In genomic region chr2:3915141-3915540, GRCm38 (mm10) we compare ENCODE assay signal across 23 mouse cellular contexts.
"Had no signal": no experiment of that assay in that cellular context is flagged by ENCODE, and none has a peak within 500 bp of the region (broad histone marks: within the 10 kb centered on the region; RNA-seq: fewer than 3 reads in every experiment).

No protein-coding gene starts in this region.

- H3K9me3 ChIP-seq: kidney, embryonic 15.5 days; limb, embryonic 12.5 days; limb, embryonic 15.5 days; megakaryocyte, embryonic 14.5 days; neural tube, embryonic 13.5 days had no signal

- H3K36me3 ChIP-seq: kidney, embryonic 15.5 days; limb, embryonic 12.5 days; limb, embryonic 15.5 days; neural tube, embryonic 13.5 days had no signal

- H3K4me2 ChIP-seq: kidney, embryonic 15.5 days; limb, embryonic 12.5 days; limb, embryonic 15.5 days; liver, embryonic 11.5 days; lung, embryonic 14.5 days; midbrain, embryonic 11.5 days; neural tube, embryonic 13.5 days had no signal

- H3K4me1 ChIP-seq: kidney, embryonic 15.5 days; limb, embryonic 12.5 days; limb, embryonic 15.5 days; megakaryocyte, embryonic 14.5 days had no signal

- H3K27ac ChIP-seq: kidney, embryonic 15.5 days; limb, embryonic 12.5 days; limb, embryonic 15.5 days; liver, embryonic 14.5 days; neural tube, embryonic 13.5 days had no signal

- H3K27me3 ChIP-seq: kidney, embryonic 15.5 days; limb, embryonic 12.5 days; limb, embryonic 15.5 days; neural tube, embryonic 13.5 days had no signal

- H3K9ac ChIP-seq: kidney, embryonic 15.5 days; limb, embryonic 12.5 days; limb, embryonic 15.5 days; liver, embryonic 14.5 days; liver, postnatal 0 days; lung, embryonic 14.5 days; neural tube, embryonic 13.5 days had no signal

- DNase-seq: kidney, adult 11 months; kidney, adult 8-10 months; kidney, postnatal 10 days; kidney, postnatal 36 days; left cerebral cortex, postnatal 4 days; liver, postnatal 0 days; lung, embryonic 14.5 days; lung, postnatal 36 days; retina, postnatal 1 day; right cerebral cortex, postnatal 25 days; spleen, adult 18-20 months; thymus, adult 18-20 months; thymus, postnatal 36 days had no signal

- H3K4me3 ChIP-seq: kidney, embryonic 15.5 days; limb, embryonic 12.5 days; limb, embryonic 15.5 days; megakaryocyte, embryonic 14.5 days; myocyte; neural tube, embryonic 13.5 days had no signal

- ATAC-seq: liver, postnatal 0 days; lung, postnatal 0 days had no signal
